Mouse (Mus musculus) heart, adult 8-10 months (tissue): ENCODE data around the gene Sh3rf1. TPM values are rescaled to one million over a fixed set of nuclear protein-coding genes. Genes with fewer than 3 reads are reported as not detected.

Experiments
- DNase-seq: peaks from one replicate; pipeline ENCODE4 v3.0.0; 2022; ENCODE audit warnings: low spot score
- total RNA-seq, 4 experiments: library from RNA; stranded (reverse); gene quantifications; 2 replicates each; pipeline ENCODE4 v1.2.4; 2022

Sh3rf1 gene
- total RNA-seq = 1 to 10 TPM; 4.7 to 6.4 (median 5.5) TPM

- DNase-seq = peak; percentile 63
Observed at GRCm38 (mm10) chr8:61223729-61224379, at the start of gene Sh3rf1. Sh3rf1 (plus strand) TSS chr8:61223872.

GRCm38 (mm10) chr8:61173921-61174492 lies 49.7 kb upstream of the Sh3rf1 start:
- DNase-seq = no peak

- DNase-seq = no peak
Observed at GRCm38 (mm10) chr8:61175876-61176275, 47.8 kb upstream of the Sh3rf1 start.

GRCm38 (mm10) chr8:61177680-61178593 lies 45.7 kb upstream of the Sh3rf1 start:
- DNase-seq = no peak

DNA sequence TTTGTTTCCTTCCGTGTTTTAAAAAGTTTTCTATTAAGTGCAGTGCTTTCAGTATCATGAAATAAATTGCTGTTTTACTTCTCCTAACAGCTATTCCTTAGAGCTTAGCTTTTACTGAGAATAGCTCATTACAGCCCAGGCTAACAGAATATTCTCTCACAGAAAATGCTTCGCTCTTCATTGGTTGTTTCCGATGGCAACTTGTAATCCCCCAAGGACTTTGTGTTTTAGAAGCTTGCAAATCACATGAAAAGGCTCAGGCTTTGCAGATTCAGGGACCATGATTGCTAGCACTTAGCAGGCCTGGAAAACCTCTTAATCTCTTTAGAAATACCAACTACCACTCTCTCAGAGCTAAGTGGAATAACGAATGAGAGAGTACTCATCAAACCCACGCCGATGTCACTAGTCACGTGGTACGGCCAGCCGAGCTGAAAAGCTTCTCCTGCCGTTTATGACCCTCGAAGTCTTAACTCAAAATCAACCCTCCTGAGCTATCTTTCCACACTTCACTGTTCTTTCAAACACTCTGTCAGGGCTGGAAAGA lies 45.0 kb upstream of the Sh3rf1 start:
- DNase-seq = no peak

DNA sequence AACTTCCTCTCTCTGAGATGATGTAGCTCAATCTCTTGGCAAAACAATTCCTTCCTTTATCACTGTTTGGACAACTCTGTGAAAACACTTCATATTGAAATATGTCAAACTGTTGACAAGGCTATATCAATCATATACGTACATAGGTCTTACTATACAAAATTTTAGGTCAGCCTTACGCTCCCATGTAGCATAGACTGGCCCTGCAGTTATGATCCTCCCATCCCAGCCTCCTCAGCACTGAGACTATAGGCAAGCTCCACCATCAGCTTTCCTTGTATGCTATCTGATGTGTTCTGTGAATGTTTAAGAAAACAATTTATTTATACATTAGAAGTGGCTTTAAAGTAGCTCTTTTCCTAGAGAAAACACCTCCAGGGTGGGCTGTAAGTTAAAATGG lies 42.1 kb upstream of the Sh3rf1 start:
- no peak for DNase-seq

- DNase-seq = peak; percentile 13
Observed at GRCm38 (mm10) chr8:61182020-61182419, 41.7 kb upstream of the Sh3rf1 start.

GRCm38 (mm10) chr8:61185274-61186198 lies 38.1 kb upstream of the Sh3rf1 start:
- DNase-seq = no peak

GRCm38 (mm10) chr8:61194306-61194925 lies 29.3 kb upstream of the Sh3rf1 start:
- DNase-seq = no peak

GRCm38 (mm10) chr8:61200254-61200887 lies 23.3 kb upstream of the Sh3rf1 start:
- DNase-seq = no peak

DNA sequence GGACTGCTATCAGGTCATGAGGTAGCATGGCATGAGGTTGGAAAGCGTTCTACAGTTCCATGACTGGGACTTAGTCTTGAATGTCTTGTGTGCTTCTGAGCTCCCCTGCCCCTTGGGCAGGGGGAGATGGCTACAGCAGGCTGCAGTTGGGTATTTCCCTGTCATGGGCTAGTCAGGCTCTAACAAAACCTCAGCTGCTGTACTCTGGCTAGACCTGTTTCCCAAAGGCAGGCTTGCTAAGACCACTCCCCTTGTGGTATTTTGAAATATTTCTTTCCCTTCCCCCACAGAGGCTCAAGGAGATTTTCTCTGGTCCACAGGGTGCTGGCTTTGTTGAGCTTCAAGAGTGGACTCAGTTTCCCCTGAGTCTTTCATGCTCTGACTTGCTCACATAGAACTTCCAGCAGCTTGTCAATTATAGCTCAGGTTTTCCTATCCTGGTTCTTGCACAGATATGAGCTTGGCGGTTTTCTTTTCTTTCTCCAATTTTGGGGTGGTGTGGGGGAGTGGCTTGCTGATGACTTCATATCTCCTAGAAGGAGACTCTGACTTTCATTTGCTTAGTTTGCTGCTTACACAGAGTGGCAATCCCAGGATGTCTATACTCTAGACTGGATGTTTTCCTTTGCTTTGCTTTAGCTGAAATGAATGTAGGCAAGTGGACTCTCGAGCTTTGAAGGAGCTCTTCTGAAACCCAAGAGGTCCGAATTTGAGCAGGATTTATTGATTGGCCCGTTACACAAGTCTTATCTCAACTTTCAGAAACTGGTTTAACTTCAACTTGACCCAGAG lies 20.4 kb upstream of the Sh3rf1 start:
- DNase-seq = no peak

GRCm38 (mm10) chr8:61206876-61207275 lies 16.8 kb upstream of the Sh3rf1 start:
- no peak for DNase-seq

DNA sequence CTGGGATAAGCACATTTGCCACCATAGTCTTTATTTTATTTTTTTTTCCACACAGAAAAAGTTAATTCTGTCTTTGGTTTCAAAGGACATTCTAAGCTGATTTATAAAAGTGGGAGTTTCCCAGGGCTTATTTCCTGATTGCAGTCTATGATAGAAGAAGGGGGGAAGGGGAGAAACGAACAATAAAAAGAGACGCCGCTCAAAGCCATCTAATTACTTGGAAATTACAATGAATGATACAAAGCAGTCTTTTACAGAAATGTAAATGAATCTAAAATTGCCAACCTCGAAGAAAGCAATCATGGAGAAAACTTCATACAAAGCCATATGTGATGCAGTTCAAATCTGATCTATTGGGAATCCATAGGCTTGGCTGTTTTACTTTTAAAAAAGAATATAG lies 16.0 kb upstream of the Sh3rf1 start:
- DNase-seq = no peak

DNA sequence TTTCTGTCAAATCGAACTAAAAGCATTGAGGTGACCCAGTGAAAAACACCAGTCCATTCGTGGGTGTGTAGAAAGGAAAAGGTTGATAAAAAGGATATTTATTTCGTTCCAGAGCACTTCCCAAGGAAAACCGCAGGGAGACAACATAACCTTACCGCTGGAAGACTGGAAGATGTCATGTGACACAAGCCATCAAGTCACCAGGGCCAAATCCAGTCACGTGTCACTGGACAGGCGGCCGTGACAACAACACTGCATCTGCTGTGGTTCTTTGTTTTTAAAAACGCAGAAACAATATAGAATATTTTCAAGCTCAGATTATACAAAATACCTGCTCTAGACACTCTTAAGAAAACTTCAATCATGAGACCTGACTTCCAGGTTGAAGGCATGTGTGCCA lies 15.0 kb upstream of the Sh3rf1 start:
- DNase-seq = no peak

DNA sequence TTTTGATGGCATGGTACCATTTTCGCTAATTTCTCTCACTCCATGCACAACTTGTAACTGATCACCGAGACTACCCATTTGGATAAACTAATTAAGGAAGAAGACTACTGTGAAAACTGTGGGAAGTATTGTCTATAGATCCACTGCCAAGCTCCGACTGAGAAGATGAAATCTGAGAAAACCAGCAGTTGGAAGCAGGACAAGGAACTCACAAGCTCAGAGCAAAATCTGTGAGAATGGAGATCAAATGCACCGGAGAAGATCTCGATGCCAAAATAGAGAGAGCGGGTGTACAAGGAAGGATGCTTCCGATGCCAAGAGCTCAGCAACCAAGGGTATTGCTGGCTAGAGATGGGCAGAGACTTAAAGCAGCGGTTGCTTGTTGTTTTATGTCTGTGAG lies 12.8 kb upstream of the Sh3rf1 start:
- no peak for DNase-seq

- no peak for DNase-seq
Observed at GRCm38 (mm10) chr8:61215081-61215819, 8.4 kb upstream of the Sh3rf1 start.

DNA sequence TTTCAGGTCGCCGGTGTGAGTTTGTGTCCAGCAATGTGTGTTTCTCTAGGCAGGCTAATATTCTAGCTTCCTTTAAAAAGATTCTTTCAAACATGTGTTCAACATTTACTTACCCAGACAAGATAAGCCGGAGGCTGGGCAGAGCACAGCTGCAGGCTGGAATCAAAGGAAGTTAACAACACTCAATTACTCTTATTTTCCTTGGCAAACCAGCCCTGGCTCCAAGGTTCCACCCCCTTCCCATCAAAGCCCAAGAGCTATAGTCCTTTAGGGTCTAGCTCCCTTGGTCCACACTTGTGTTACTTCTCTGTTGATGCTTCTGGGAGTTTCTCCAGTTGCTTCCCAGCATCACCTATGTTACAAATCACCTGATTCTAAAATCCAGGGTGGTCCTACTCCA lies 6.7 kb upstream of the Sh3rf1 start:
- DNase-seq = no peak

GRCm38 (mm10) chr8:61217426-61217825 lies 6.2 kb upstream of the Sh3rf1 start:
- no peak for DNase-seq

- DNase-seq = no peak
Observed at GRCm38 (mm10) chr8:61218439-61218838, 5.2 kb upstream of the Sh3rf1 start.
